Mouse (Mus musculus) CH12.LX (cell line): ENCODE measurements around the gene Rapgef4.

Experiments used
- KAT2A ChIP-seq: IDR thresholded peaks from 2 replicates; pipeline ENCODE4 v1.6.1; 2012; ENCODE audit warnings: low read length, improper control_type of control experiment, inconsistent platforms; ENCODE audit not compliant: insufficient replicate concordance
- MAZ ChIP-seq: IDR thresholded peaks from 2 replicates; pipeline ENCODE4 v1.6.1; 2012; ENCODE audit warnings: low read depth, mild to moderate bottlenecking, inconsistent platforms, low read length, improper control_type of control experiment, moderate library complexity
- MXI1 ChIP-seq: IDR thresholded peaks from 2 replicates; pipeline ENCODE4 v1.6.1; 2011; ENCODE audit warnings: mild to moderate bottlenecking, low read depth, low read length, improper control_type of control experiment
- POLR2A ChIP-seq: IDR thresholded peaks from 2 replicates; pipeline ENCODE4 v1.6.1; 2011; ENCODE audit warnings: low read depth, mild to moderate bottlenecking, improper control_type of control experiment, low read length
- SMC3 ChIP-seq: IDR thresholded peaks from 2 replicates; pipeline ENCODE4 v1.6.1; 2011; ENCODE audit warnings: low read depth, low read length, improper control_type of control experiment

- TF ChIP-seq MXI1 (no peak), MAZ (no peak), POLR2A (no peak), KAT2A (no peak), SMC3 (no peak)
These were observed 44.6 kb downstream of the Rapgef4 start for GRCm38 (mm10) chr2:72025660-72026059.
